ENCODE assay signal across 14 mouse cellular contexts in the genomic region with DNA sequence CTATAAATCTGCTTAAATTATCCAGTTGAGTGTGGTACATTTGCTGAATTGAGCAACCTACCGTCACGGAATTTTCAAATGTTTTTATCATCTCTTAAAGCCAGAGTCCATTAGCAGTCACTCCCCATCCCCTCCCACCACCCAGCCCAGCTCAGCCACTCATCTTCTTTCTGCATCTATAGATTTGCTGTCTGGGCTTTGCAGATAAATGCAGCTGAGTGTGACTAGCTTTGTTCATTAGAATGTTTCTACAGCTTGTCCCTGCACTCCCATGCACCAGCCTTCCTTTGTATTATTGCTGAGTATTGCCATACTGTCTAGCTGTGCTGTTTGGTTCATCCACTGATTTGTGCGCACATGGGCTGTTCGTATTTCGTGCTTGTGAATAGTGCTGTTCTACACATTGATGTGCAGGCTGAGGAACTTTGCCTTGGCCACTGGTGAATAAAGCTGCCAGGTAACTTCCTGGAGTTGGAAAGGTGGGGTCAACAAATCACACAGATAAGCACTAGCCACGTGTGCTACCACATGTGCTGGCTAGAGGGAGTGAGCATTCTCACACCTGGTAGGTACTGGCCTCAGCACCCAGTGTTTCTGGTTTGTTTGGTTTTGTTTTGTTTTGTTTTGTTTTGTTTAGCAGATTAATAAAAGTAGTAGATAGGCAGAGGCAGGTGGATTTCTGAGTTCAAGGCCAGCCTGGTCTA. TPM values are rescaled to one million over a fixed set of nuclear protein-coding genes. Genes with fewer than 3 reads are reported as not detected.
A peak's percentile ranks its signal among the peaks of the same experiment; 100 is the strongest.
DNase-seq lines count a peak whose midpoint lies in the region; ATAC-seq and TF ChIP-seq lines count a peak whose summit lies in the region.
"Had no signal": no experiment of that assay in that cellular context is flagged by ENCODE, and none has a peak within 500 bp of the region (broad histone marks: within the 10 kb centered on the region; RNA-seq: fewer than 3 reads in every experiment).

No protein-coding gene starts in this region.

- TF ChIP-seq CTCF in lung, postnatal 0 days (IDR thresholded peaks at IDR 0.05): no peak
- TF ChIP-seq CTCF in lung, adult 2 months (IDR thresholded peaks at IDR 0.05; ENCODE audit: insufficient read depth, low read length): no peak
- peak; percentile 26; the same call in 1 of the 2 replicates for TF ChIP-seq CTCF in liver, embryonic 14.5 days (IDR thresholded peaks at IDR 0.05; ENCODE audit: low read depth)

- 73% methylated on average over 6 of the region's 6 CpGs for WGBS in lung, postnatal 0 days
- WGBS in lung, adult 2 months: 75% methylated on average over 6 of the region's 6 CpGs
- WGBS in liver, embryonic 14.5 days (ENCODE audit: insufficient replicate concordance): 23% methylated on average over 6 of the region's 6 CpGs
- 58% methylated on average over 6 of the region's 6 CpGs for WGBS in stomach, embryonic 14.5 days

- H3K27ac ChIP-seq in lung, postnatal 0 days (ENCODE audit: low read length): no peak overlapping the region
- peak overlapping the region; percentile 95 for H3K27ac ChIP-seq in liver, embryonic 14.5 days
- no peak overlapping the region for H3K27ac ChIP-seq in stomach, embryonic 14.5 days (ENCODE audit: low read length)
- H3K27ac ChIP-seq: heart, embryonic 13.5 days had no signal

- no peak overlapping the region for H3K9ac ChIP-seq in lung, postnatal 0 days (replicated peaks; ENCODE audit: low read depth)
- peak overlapping the region; percentile 68 for H3K9ac ChIP-seq in liver, embryonic 14.5 days (replicated peaks)
- H3K9ac ChIP-seq in stomach, embryonic 14.5 days (replicated peaks; ENCODE audit: low read depth, low read length): no peak overlapping the region
- H3K9ac ChIP-seq: embryonic facial prominence, embryonic 12.5 days; heart, embryonic 13.5 days had no signal

- no peak for TF ChIP-seq EP300 in lung, postnatal 0 days (IDR thresholded peaks at IDR 0.05)
- TF ChIP-seq EP300 in liver, embryonic 14.5 days (IDR thresholded peaks at IDR 0.05; ENCODE audit: low read depth): peak; percentile 89

- TF ChIP-seq POLR2A in lung, adult 2 months (IDR thresholded peaks at IDR 0.05; ENCODE audit: borderline replicate concordance, extremely low read depth, low read depth, low read length): no peak

- peak; percentile 6 for DNase-seq in lung, postnatal 0 days (ENCODE audit: low spot score)
- DNase-seq in lung, adult 2 months: no peak
- peak; percentile 77 to 83 (median 81) for DNase-seq in liver, embryonic 14.5 days (ENCODE audit: low read depth in 3 of 3, low spot score in 3 of 3)
- no peak for DNase-seq in urinary bladder, postnatal 4 days (ENCODE audit: low spot score in 2 of 2)
- DNase-seq in gastrocnemius, adult 18-20 months (ENCODE audit: low spot score): no peak
- DNase-seq: cerebellum, adult 11 months; kidney, adult 2 months; left cerebral cortex, postnatal 4 days had no signal

- no peak overlapping the region for H3K4me2 ChIP-seq in lung, postnatal 0 days (replicated peaks; ENCODE audit: low read depth, low read length)
- peak overlapping the region; percentile 83 for H3K4me2 ChIP-seq in liver, embryonic 14.5 days (ENCODE audit: low read depth)
- no peak overlapping the region for H3K4me2 ChIP-seq in stomach, embryonic 14.5 days (replicated peaks; ENCODE audit: low read depth, low read length)
- H3K4me2 ChIP-seq: embryonic facial prominence, embryonic 12.5 days; heart, embryonic 13.5 days had no signal

- no peaks in the 10 kb centered on the region for H3K27me3 ChIP-seq in lung, postnatal 0 days (replicated peaks; ENCODE audit: insufficient read depth, low read length)
- H3K27me3 ChIP-seq in liver, embryonic 14.5 days (ENCODE audit: control insufficient read depth, insufficient read depth, low read length): no peaks in the 10 kb centered on the region
- H3K27me3 ChIP-seq in stomach, embryonic 14.5 days (ENCODE audit: control insufficient read depth, insufficient read depth, low read length): no peaks in the 10 kb centered on the region
- H3K27me3 ChIP-seq: embryonic facial prominence, embryonic 12.5 days; heart, embryonic 13.5 days had no signal

- no peak overlapping the region for H3K4me3 ChIP-seq in lung, postnatal 0 days (ENCODE audit: low read depth, low read length)
- H3K4me3 ChIP-seq in lung, adult 2 months (replicated peaks; ENCODE audit: extremely low read depth, low read depth, low read length): no peak overlapping the region
- peak overlapping the region; percentile 26 to 42 for H3K4me3 ChIP-seq in liver, embryonic 14.5 days (ENCODE audit: insufficient read depth in 1 of 2, low read depth in 2 of 2, low read length in 2 of 2)
- no peak overlapping the region for H3K4me3 ChIP-seq in stomach, embryonic 14.5 days (ENCODE audit: low read depth, low read length)
- H3K4me3 ChIP-seq: embryonic facial prominence, embryonic 12.5 days; heart, embryonic 13.5 days had no signal

- ATAC-seq in lung, postnatal 0 days: no peak
- ATAC-seq in common myeloid progenitor, adult 5-6 weeks (replicated peaks; ENCODE audit: low read depth, poor library complexity, severe bottlenecking): peak; percentile 84
- peak; percentile 93 for ATAC-seq in liver, embryonic 14.5 days (ENCODE audit: insufficient read depth)
- peak; percentile 68 for ATAC-seq in stomach, embryonic 14.5 days (ENCODE audit: insufficient number of reproducible peaks, insufficient read depth, low FRiP score, low read depth)
- no peak for ATAC-seq in monocyte, adult 5-6 weeks (replicated peaks; ENCODE audit: insufficient number of reproducible peaks, low FRiP score, low TSS enrichment, poor library complexity, severe bottlenecking)
- ATAC-seq: CD4-positive, CD25-positive, alpha-beta regulatory T cell, adult 4 months had no signal

- H3K4me1 ChIP-seq in lung, postnatal 0 days (ENCODE audit: insufficient read depth, low read depth, low read length): no peaks in the 10 kb centered on the region
- no peaks in the 10 kb centered on the region for H3K4me1 ChIP-seq in lung, adult 2 months (ENCODE audit: control insufficient read depth, insufficient read depth, low read length)
- peaks cover 48 to 58% of the 10 kb centered on the region in 2 experiments for H3K4me1 ChIP-seq in liver, embryonic 14.5 days (replicated peaks; ENCODE audit: control insufficient read depth in 2 of 2, insufficient read depth in 2 of 2, low read length in 1 of 2)
- peaks cover 5% of the 10 kb centered on the region; the same call in 1 of the 2 replicates for H3K4me1 ChIP-seq in stomach, embryonic 14.5 days (ENCODE audit: control insufficient read depth, insufficient read depth, low read length)

- H3K9me3 ChIP-seq in lung, postnatal 0 days (ENCODE audit: low read length): no peaks in the 10 kb centered on the region
- H3K9me3 ChIP-seq in liver, embryonic 14.5 days (ENCODE audit: control insufficient read depth, low read length): no peaks in the 10 kb centered on the region
- no peaks in the 10 kb centered on the region for H3K9me3 ChIP-seq in stomach, embryonic 14.5 days (ENCODE audit: control insufficient read depth, low read depth, low read length)
- H3K9me3 ChIP-seq: embryonic facial prominence, embryonic 12.5 days; heart, embryonic 13.5 days had no signal

- peaks cover 2% of the 10 kb centered on the region; the same call in 1 of the 2 replicates for H3K36me3 ChIP-seq in lung, postnatal 0 days (ENCODE audit: insufficient read depth, low read length)
- peaks cover 7% of the 10 kb centered on the region for H3K36me3 ChIP-seq in liver, embryonic 14.5 days (replicated peaks; ENCODE audit: control insufficient read depth, insufficient read depth, low read depth)
- peaks cover 13% of the 10 kb centered on the region for H3K36me3 ChIP-seq in stomach, embryonic 14.5 days (ENCODE audit: control insufficient read depth, insufficient read depth, low read length)

RNA-seq across cellular contexts. Expression of gene Wipi2, which starts 23.4 kb away (rescaled TPM):
- 25.7 and 26.6 TPM in 2 replicates for polyA plus RNA-seq in lung, postnatal 0 days (2015; fragmentation: Nextera tagmentation; extraction: Ambion mirVana)
- polyA plus RNA-seq in lung, adult 2 months (2012; rRNA removed): 33.1 and 38.4 TPM in 2 replicates
- 31.8 and 35.4 TPM in 2 replicates for total RNA-seq in common myeloid progenitor, adult 5-6 weeks (2017)
- polyA plus RNA-seq in liver, embryonic 14.5 days (2012; rRNA removed): 16.0 and 20.5 TPM in 2 replicates
- 28.3 and 34.4 TPM in 2 replicates for polyA plus RNA-seq in liver, embryonic 14.5 days (2014; fragmentation: Nextera tagmentation; extraction: Ambion mirVana)
- 40.1 and 42.9 TPM in 2 replicates for polyA plus RNA-seq in stomach, embryonic 14.5 days (2014; fragmentation: Nextera tagmentation; extraction: Ambion mirVana)
- total RNA-seq in monocyte, adult 5-6 weeks (2017): 32.8 to 45.3 TPM (median 37.6 TPM) in 3 replicates
- 10 to 100 TPM; 30.3 to 32.8 TPM for total RNA-seq in gastrocnemius, adult 18-20 months (2021)

RNA-seq across cellular contexts. Expression of gene Slc29a4, which starts 41.4 kb away (rescaled TPM):
- polyA plus RNA-seq in lung, postnatal 0 days (2015; fragmentation: Nextera tagmentation; extraction: Ambion mirVana): 2.3 TPM in 2 replicates
- 1.6 and 2.7 TPM in 2 replicates for polyA plus RNA-seq in lung, adult 2 months (2012; rRNA removed)
- not detected in 2 replicates for total RNA-seq in common myeloid progenitor, adult 5-6 weeks (2017)
- 0.04 and 0.21 TPM in 2 replicates for polyA plus RNA-seq in liver, embryonic 14.5 days (2012; rRNA removed)
- polyA plus RNA-seq in liver, embryonic 14.5 days (2014; fragmentation: Nextera tagmentation; extraction: Ambion mirVana): 0.04 and 0.24 TPM in 2 replicates
- 7.9 and 8.1 TPM in 2 replicates for polyA plus RNA-seq in stomach, embryonic 14.5 days (2014; fragmentation: Nextera tagmentation; extraction: Ambion mirVana)
- total RNA-seq in monocyte, adult 5-6 weeks (2017): 0.32 to 0.78 TPM (median 0.38 TPM) in 3 replicates
- total RNA-seq in gastrocnemius, adult 18-20 months (2021): under 1 TPM in 1 of 2 experiments, not detected in 1; 0.24 TPM

RNA-seq across cellular contexts. Expression of gene Mmd2, which starts 42.3 kb away (rescaled TPM):
- 0.05 TPM in 1 of 2 replicates, not detected in the other for polyA plus RNA-seq in lung, postnatal 0 days (2015; fragmentation: Nextera tagmentation; extraction: Ambion mirVana)
- 0.03 and 0.14 TPM in 2 replicates for polyA plus RNA-seq in lung, adult 2 months (2012; rRNA removed)
- total RNA-seq in common myeloid progenitor, adult 5-6 weeks (2017): not detected in 2 replicates
- 6.0 and 6.7 TPM in 2 replicates for polyA plus RNA-seq in liver, embryonic 14.5 days (2012; rRNA removed)
- polyA plus RNA-seq in liver, embryonic 14.5 days (2014; fragmentation: Nextera tagmentation; extraction: Ambion mirVana): 15.5 and 16.9 TPM in 2 replicates
- polyA plus RNA-seq in stomach, embryonic 14.5 days (2014; fragmentation: Nextera tagmentation; extraction: Ambion mirVana): 2.0 and 2.6 TPM in 2 replicates
- not detected in 3 replicates for total RNA-seq in monocyte, adult 5-6 weeks (2017)
- total RNA-seq in gastrocnemius, adult 18-20 months (2021): not detected
- polyA plus RNA-seq: CD4-positive, CD25-positive, alpha-beta regulatory T cell, adult 4 months had no signal

Comparison
In these comparisons a context has a peak if more than half of its experiments do, and no peak if none do; other contexts are left out.
1. DNase-seq: peak in lung, postnatal 0 days (single experiment) and liver, embryonic 14.5 days (3 of 3); none in lung, adult 2 months (single experiment), urinary bladder, postnatal 4 days (0 of 2) and gastrocnemius, adult 18-20 months (single experiment).
2. ATAC-seq: peak in common myeloid progenitor, adult 5-6 weeks (single experiment), liver, embryonic 14.5 days (single experiment) and stomach, embryonic 14.5 days (single experiment); none in lung, postnatal 0 days (single experiment) and monocyte, adult 5-6 weeks (single experiment).
3. H3K4me3 ChIP-seq: peak in liver, embryonic 14.5 days (2 of 2); none in lung, postnatal 0 days (single experiment), lung, adult 2 months (single experiment) and stomach, embryonic 14.5 days (single experiment).